Mouse (Mus musculus) kidney, postnatal 0 days (tissue): ENCODE measurements around the gene Ifitm10. TPM values are rescaled to one million over a fixed set of nuclear protein-coding genes. Genes with fewer than 3 reads are reported as not detected.
"Not testable (repeated sequence)": the region's sequence is repeated elsewhere in the genome, so short reads cannot be mapped to it uniquely, and the experiment has no call there.

Source experiments
- ATAC-seq: fragments of 200-750 bp; cut with Nextera tagmentation; replicated peaks from 2 replicates; pipeline ENCODE4 v1.8.0; 2017; ENCODE audit warnings: low read depth, moderate number of reproducible peaks, moderate TSS enrichment, moderate library complexity; ENCODE audit not compliant: low FRiP score
- DNase-seq: peaks from one replicate; pipeline ENCODE4 v3.0.0-alpha.2; 2016; ENCODE audit warnings: low spot score
- H3K27ac ChIP-seq: fragments of 300-500 bp; sonication (generic); 2 replicates; pipeline ENCODE4 v1.5.1; 2014; ENCODE audit warnings: mild to moderate bottlenecking
- H3K27me3 ChIP-seq: fragments of 300-500 bp; sonication (generic); 2 replicates; pipeline ENCODE4 v1.6.1; 2014; ENCODE audit warnings: low read length, mixed read lengths; ENCODE audit not compliant: insufficient read depth
- H3K36me3 ChIP-seq: fragments of 300-500 bp; sonication (generic); 2 replicates; pipeline ENCODE4 v1.6.1; 2014; ENCODE audit warnings: low read length, mixed read lengths; ENCODE audit not compliant: insufficient read depth
- H3K4me1 ChIP-seq: fragments of 300-500 bp; sonication (generic); replicated peaks from 2 replicates; pipeline ENCODE4 v1.6.1; 2014; ENCODE audit warnings: antibody characterized with exemption, low read length, mixed read lengths; ENCODE audit not compliant: insufficient read depth
- H3K4me2 ChIP-seq: fragments of 300-500 bp; sonication (generic); 2 replicates; pipeline ENCODE4 v1.6.1; 2014; ENCODE audit warnings: mild to moderate bottlenecking, low read length, moderate library complexity, mixed read lengths
- H3K4me3 ChIP-seq: fragments of 300-500 bp; sonication (generic); replicated peaks from 2 replicates; pipeline ENCODE4 v1.5.1; 2014; ENCODE audit warnings: low read depth, low read length
- H3K9ac ChIP-seq: fragments of 300-500 bp; sonication (generic); 2 replicates; pipeline ENCODE4 v1.6.1; 2014; ENCODE audit warnings: low read depth, low read length
- H3K9me3 ChIP-seq: fragments of 300-500 bp; sonication (generic); replicated peaks from 2 replicates; pipeline ENCODE4 v1.6.1; 2016; ENCODE audit warnings: low read length, inconsistent platforms, mixed read lengths
- CTCF ChIP-seq: IDR thresholded peaks from 2 replicates; pipeline ENCODE4 v1.5.1; 2016; ENCODE audit warnings: antibody characterized with exemption, low read depth, mild to moderate bottlenecking, moderate library complexity
- WGBS: fragments of 180-500 bp; shearing (Covaris S2); extraction: QIAGEN DNeasy Blood & Tissue Kit; methylation state at CpG from one replicate; pipeline ENCODE4 v1.1.7; 2014; 5-methylcytosine and 5-hydroxymethylcytosine counted together
- polyA plus RNA-seq: library from polyadenylated mRNA; unstranded; fragments of >200 nt; fragmentation: Nextera tagmentation; extraction: Ambion mirVana; gene quantifications from 2 replicates; pipeline ENCODE4 v1.2.1, GENCODE M21; 2015

The Ifitm10 gene
- polyA plus RNA-seq, 1 experiment from 2014 or later: 3.6 TPM

DNA sequence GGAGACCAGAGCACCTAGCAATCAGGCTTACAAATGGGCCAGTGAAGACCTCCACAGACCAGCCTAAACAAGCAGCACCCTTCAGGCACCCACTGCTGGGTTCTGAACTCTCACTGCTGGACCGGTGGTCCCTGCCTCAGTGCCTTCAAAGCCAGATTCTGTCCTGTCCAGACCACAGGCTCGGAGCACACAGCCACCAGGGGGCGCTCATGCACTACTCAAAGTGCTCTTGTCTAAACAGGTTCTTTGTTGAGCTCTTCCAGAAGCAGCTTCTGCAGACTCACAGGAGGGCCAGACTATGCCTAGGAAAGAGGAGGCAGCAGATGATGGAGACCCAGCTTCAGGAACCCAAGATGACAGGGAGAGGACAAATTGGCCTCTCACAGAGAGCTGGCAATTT is 39.3 kb downstream of the Ifitm10 start:
- peak; percentile 95 for DNase-seq
- Histone ChIP-seq H3K36me3 (no peaks in the 10 kb centered on the region), H3K9ac (no peak overlapping the region), H3K9me3 (no peaks in the 10 kb centered on the region), H3K27me3 (no peaks in the 10 kb centered on the region), H3K4me1 (peaks cover 10% of the 10 kb centered on the region; the same call in 1 of the 2 replicates), H3K27ac (no peak overlapping the region), H3K4me3 (no peak overlapping the region), H3K4me2 (no peak overlapping the region)
- ATAC-seq: peak; percentile 69
- 3% methylated on average over 3 of the region's 3 CpGs for WGBS
- peak; percentile 99 for TF ChIP-seq CTCF

- not testable (repeated sequence) for H3K27me3 ChIP-seq, H3K27ac ChIP-seq, H3K36me3 ChIP-seq, H3K9ac ChIP-seq, DNase-seq, H3K4me2 ChIP-seq, H3K9me3 ChIP-seq, H3K4me3 ChIP-seq, ATAC-seq
- H3K4me1 ChIP-seq: peaks cover 10% of the 10 kb centered on the region; the same call in 1 of the 2 replicates
- WGBS: 96% methylated on average over 3 of the region's 9 CpGs
These were observed 40.8 kb downstream of the Ifitm10 start for GRCm38 (mm10) chr7:142332741-142333140.

DNA sequence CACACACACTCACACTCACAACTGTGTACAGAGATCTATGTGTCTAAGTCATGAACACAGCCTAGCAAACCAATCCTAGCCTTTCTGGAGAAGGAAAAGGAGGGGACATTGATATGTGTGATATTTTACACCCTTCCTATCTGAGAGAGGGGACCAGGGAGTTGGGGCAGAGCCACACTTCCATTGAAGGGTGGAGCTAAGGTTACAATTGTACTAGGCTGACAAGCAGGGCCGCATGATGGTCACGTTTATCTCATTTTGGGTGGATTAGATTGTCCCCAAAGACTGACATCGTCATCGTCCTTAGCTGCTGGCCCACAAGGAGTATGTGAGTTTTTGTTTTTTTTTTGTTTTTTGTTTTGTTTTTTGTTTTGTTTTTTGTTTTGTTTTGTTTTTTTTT is 42.3 kb downstream of the Ifitm10 start:
- DNase-seq (no peak), ATAC-seq (no peak)
- Histone ChIP-seq H3K9ac (no peak overlapping the region), H3K4me3 (no peak overlapping the region), H3K9me3 (no peaks in the 10 kb centered on the region), H3K36me3 (no peaks in the 10 kb centered on the region), H3K27me3 (no peaks in the 10 kb centered on the region), H3K27ac (no peak overlapping the region), H3K4me2 (no peak overlapping the region), H3K4me1 (peaks cover 10% of the 10 kb centered on the region; the same call in 1 of the 2 replicates)
- TF ChIP-seq CTCF: no peak
- WGBS: 80% methylated on average over 4 of the region's 4 CpGs

DNA sequence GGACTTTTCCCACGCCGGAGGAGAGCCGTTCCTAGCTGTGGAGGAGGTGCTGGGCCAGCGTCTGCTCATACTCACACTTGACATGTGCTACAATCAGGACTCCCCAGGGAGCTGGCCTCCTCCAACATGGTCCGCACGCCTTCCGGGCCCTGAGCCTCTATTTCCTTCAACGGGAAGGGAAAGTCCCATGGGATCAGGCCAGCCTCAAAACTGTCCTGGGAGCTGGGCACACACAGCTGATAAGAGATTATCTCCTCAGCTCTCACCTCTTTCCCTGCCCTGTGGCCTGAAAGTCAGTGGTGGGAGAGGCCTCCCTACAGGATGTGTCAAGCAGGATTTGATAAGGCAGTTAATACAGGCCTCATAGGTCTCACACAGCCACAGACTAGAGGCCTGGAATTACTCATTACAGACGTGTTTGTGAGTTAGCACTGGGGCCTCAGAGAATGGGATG is 43.3 kb downstream of the Ifitm10 start:
- H3K4me3 ChIP-seq: no peak overlapping the region
- 41% methylated on average over 9 of the region's 9 CpGs for WGBS
- TF ChIP-seq CTCF: no peak
- no peak overlapping the region for H3K4me2 ChIP-seq
- ATAC-seq: no peak; the same call in 1 of the 2 replicates
- H3K27ac ChIP-seq: no peak overlapping the region
- no peaks in the 10 kb centered on the region for H3K27me3 ChIP-seq
- H3K36me3 ChIP-seq: no peaks in the 10 kb centered on the region
- H3K9me3 ChIP-seq: no peaks in the 10 kb centered on the region
- H3K4me1 ChIP-seq: peaks cover 10% of the 10 kb centered on the region; the same call in 1 of the 2 replicates
- no peak overlapping the region for H3K9ac ChIP-seq
- peak; percentile 85 for DNase-seq

GRCm38 (mm10) chr7:142328507-142328906 is 45.0 kb downstream of the Ifitm10 start:
- WGBS: 68% methylated on average over 3 of the region's 3 CpGs
- Histone ChIP-seq H3K4me2 (no peak overlapping the region), H3K9me3 (no peaks in the 10 kb centered on the region), H3K4me1 (peaks cover 10% of the 10 kb centered on the region; the same call in 1 of the 2 replicates), H3K27ac (no peak overlapping the region), H3K27me3 (no peaks in the 10 kb centered on the region), H3K36me3 (no peaks in the 10 kb centered on the region), H3K9ac (no peak overlapping the region), H3K4me3 (no peak overlapping the region)
- no peak for TF ChIP-seq CTCF
- no peak for DNase-seq
- ATAC-seq: no peak

DNA sequence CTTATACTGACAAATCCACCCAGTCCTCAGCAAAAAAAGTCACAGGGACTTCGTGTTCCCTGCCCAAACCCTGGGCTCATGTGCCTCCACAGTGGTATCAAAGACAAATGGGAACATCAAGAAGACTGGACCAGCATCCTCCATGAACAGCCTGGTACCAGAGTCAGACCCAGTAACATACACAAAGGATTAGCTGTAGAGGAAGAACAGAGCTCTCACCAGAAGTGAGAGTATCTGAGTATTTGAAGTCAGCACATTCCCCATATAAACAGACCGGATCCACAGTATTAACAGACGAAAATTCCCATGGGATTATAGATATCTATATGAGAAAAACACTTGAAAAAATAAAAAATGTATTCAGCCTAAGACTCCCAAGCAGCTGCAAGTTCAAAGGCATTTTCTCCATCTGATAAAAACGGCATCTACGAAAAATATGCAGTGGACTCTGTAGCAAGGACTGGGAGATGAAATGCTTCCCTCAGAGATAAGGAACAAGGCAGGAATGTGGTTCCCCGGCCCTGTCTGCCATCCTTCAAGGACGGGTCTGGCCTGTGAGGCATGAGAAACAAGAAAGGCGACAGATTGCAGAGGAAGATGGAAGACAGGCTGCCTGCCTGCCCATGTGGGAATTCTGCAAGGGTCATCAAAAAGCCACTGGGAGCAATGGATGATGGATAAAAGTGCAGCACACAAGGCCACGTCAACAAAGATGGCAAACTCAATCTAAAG is 46.7 kb downstream of the Ifitm10 start:
- H3K4me2 ChIP-seq: no peak overlapping the region
- no peaks in the 10 kb centered on the region for H3K27me3 ChIP-seq
- DNase-seq (peak; percentile 65), ATAC-seq (no peak)
- H3K9ac ChIP-seq: no peak overlapping the region
- no peaks in the 10 kb centered on the region for H3K36me3 ChIP-seq
- TF ChIP-seq CTCF: no peak
- WGBS: 51% methylated on average over 9 of the region's 9 CpGs
- peaks cover 10% of the 10 kb centered on the region; the same call in 1 of the 2 replicates for H3K4me1 ChIP-seq
- no peaks in the 10 kb centered on the region for H3K9me3 ChIP-seq
- H3K27ac ChIP-seq: 0 out of 2 replicates have a peak overlapping the region, but pooled peaks have one; percentile 25
- H3K4me3 ChIP-seq: no peak overlapping the region
